Mouse (Mus musculus): ENCODE measurements around the gene Hip1. TPM values are rescaled to one million over a fixed set of nuclear protein-coding genes. Genes with fewer than 3 reads are reported as not detected.
A peak's percentile ranks its signal among the peaks of the same experiment; 100 is the strongest.

The Hip1 gene
- polyA plus RNA-seq, 1 experiment from 2014 or later: 46.9 TPM

DNA sequence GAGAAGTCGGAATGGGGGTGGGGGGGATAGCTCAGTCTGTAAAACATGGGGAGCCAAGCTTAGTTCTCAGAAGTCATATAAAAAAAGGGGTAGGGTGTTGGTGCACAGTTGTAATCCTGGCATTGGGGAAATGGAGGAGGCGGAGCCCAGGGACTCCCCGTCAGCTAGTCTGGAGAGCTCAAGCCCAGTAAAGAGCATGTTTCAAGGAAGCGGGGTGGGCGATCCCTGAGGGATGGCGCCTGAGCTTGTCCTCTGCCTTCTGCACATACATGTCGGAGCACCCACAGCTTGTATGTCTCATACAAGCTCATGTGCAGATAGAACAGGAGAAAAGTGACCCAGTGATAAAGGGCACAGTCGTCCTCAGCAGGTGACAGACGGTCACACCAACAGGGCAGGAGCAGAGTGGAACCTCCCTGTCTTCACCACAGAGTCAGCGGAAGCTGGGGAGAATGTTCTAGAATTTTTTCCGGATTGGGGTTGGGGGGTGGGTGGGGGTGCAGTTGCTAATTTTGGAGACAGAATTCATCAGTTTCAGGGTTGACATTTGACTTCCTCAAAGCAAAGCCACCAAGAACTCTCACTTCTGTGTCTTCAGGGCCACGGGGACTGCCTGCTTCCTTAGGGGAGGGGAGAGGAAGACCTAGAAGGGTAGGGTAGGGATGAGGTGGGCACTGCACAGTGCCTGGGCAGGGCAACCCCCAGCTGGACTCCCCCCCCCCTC lies 65.9 kb downstream of the Hip1 start:
- 85% methylated on average over 12 of the region's 12 CpGs for WGBS
- Histone ChIP-seq H3K9ac (replicated peaks; ENCODE audit: low read depth, low read length) (no peak overlapping the region), H3K4me3 (ENCODE audit: low read depth, low read length) (no peak overlapping the region), H3K27me3 (ENCODE audit: control insufficient read depth, insufficient read depth, low read length) (no peaks in the 10 kb centered on the region), H3K36me3 (ENCODE audit: control insufficient read depth, insufficient read depth, low read length) (no peaks in the 10 kb centered on the region; the same call in 1 of the 2 replicates), H3K9me3 (ENCODE audit: control insufficient read depth, low read depth, low read length) (no peaks in the 10 kb centered on the region; the same call in 1 of the 2 replicates), H3K27ac (ENCODE audit: low read length) (no peak overlapping the region), H3K4me2 (replicated peaks; ENCODE audit: low read depth, low read length) (no peak overlapping the region), H3K4me1 (ENCODE audit: control insufficient read depth, insufficient read depth, low read length) (no peaks in the 10 kb centered on the region)
- no peak for ATAC-seq (ENCODE audit: insufficient number of reproducible peaks, insufficient read depth, low FRiP score, low read depth)

GRCm38 (mm10) chr5:135476199-135476598 lies 68.7 kb downstream of the Hip1 start:
- no peak for ATAC-seq (ENCODE audit: insufficient number of reproducible peaks, insufficient read depth, low FRiP score, low read depth)
- Histone ChIP-seq H3K27ac (ENCODE audit: low read length) (no peak overlapping the region), H3K4me3 (ENCODE audit: low read depth, low read length) (no peak overlapping the region), H3K27me3 (ENCODE audit: control insufficient read depth, insufficient read depth, low read length) (no peaks in the 10 kb centered on the region), H3K9me3 (ENCODE audit: control insufficient read depth, low read depth, low read length) (no peaks in the 10 kb centered on the region), H3K4me1 (ENCODE audit: control insufficient read depth, insufficient read depth, low read length) (no peaks in the 10 kb centered on the region), H3K36me3 (ENCODE audit: control insufficient read depth, insufficient read depth, low read length) (no peaks in the 10 kb centered on the region; the same call in 1 of the 2 replicates), H3K4me2 (replicated peaks; ENCODE audit: low read depth, low read length) (no peak overlapping the region), H3K9ac (replicated peaks; ENCODE audit: low read depth, low read length) (no peak overlapping the region)
- WGBS: 85% methylated on average over 5 of the region's 5 CpGs

DNA sequence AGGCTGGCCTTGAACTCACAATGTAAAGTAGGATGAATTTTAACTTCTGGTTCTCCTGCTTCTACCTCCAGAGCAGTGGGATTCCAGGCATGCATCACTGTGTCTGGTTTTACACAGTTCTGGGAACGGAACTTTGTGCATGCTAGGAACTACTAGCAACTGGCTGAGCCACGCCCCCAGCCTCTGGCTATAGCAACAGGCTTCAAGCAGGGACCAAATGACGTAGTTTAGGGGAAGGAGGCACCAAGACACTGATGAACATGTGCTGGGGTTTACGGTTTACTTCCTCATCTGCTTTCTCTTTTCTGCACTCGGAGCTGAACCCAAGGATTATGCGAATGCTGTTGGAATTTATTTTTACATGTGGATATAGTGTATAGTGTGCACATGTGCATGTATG lies 72.5 kb downstream of the Hip1 start:
- 87% methylated on average over 6 of the region's 6 CpGs for WGBS
- Histone ChIP-seq H3K4me1 (ENCODE audit: control insufficient read depth, insufficient read depth, low read length) (no peaks in the 10 kb centered on the region), H3K9me3 (ENCODE audit: control insufficient read depth, low read depth, low read length) (no peaks in the 10 kb centered on the region), H3K36me3 (ENCODE audit: control insufficient read depth, insufficient read depth, low read length) (peaks cover 2% of the 10 kb centered on the region), H3K9ac (replicated peaks; ENCODE audit: low read depth, low read length) (no peak overlapping the region), H3K4me2 (replicated peaks; ENCODE audit: low read depth, low read length) (no peak overlapping the region), H3K4me3 (ENCODE audit: low read depth, low read length) (no peak overlapping the region), H3K27me3 (ENCODE audit: control insufficient read depth, insufficient read depth, low read length) (no peaks in the 10 kb centered on the region), H3K27ac (ENCODE audit: low read length) (no peak overlapping the region)
- no peak for ATAC-seq (ENCODE audit: insufficient number of reproducible peaks, insufficient read depth, low FRiP score, low read depth)

- ATAC-seq (ENCODE audit: insufficient number of reproducible peaks, insufficient read depth, low FRiP score, low read depth): no peak
- 91% methylated on average over 4 of the region's 4 CpGs for WGBS
- H3K4me2 ChIP-seq (replicated peaks; ENCODE audit: low read depth, low read length): no peak overlapping the region
- H3K27me3 ChIP-seq (ENCODE audit: control insufficient read depth, insufficient read depth, low read length): no peaks in the 10 kb centered on the region
- H3K27ac ChIP-seq (ENCODE audit: low read length): no peak overlapping the region
- H3K4me1 ChIP-seq (ENCODE audit: control insufficient read depth, insufficient read depth, low read length): no peaks in the 10 kb centered on the region
- H3K9me3 ChIP-seq (ENCODE audit: control insufficient read depth, low read depth, low read length): no peaks in the 10 kb centered on the region
- H3K4me3 ChIP-seq (ENCODE audit: low read depth, low read length): no peak overlapping the region
- no peak overlapping the region for H3K9ac ChIP-seq (replicated peaks; ENCODE audit: low read depth, low read length)
- peaks cover 5% of the 10 kb centered on the region for H3K36me3 ChIP-seq (ENCODE audit: control insufficient read depth, insufficient read depth, low read length)
Observed at GRCm38 (mm10) chr5:135471747-135472146, 73.2 kb downstream of the Hip1 start.

DNA sequence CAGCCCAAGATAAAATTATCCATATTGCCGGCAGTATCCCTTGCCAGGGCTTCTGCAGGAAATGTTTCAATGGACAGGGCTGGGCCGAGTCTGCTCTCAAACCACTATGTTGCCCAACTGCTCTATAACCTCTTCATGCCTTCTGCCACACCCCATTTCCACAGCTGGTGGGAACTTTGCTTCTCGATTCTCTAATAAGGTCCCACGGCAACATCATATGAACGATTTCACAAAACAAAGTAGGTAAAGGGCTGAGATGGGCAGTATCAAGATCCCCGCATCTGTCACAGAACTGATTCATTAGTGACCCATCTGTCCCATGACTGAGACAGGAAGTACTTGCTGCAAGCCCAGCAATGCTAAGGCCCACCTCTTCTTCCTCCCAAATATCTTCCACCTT lies 76.6 kb downstream of the Hip1 start:
- H3K9me3 ChIP-seq (ENCODE audit: control insufficient read depth, low read depth, low read length): no peaks in the 10 kb centered on the region
- no peak for ATAC-seq (ENCODE audit: insufficient number of reproducible peaks, insufficient read depth, low FRiP score, low read depth)
- H3K9ac ChIP-seq (replicated peaks; ENCODE audit: low read depth, low read length): no peak overlapping the region
- whole genome bisulfite sequencing: 96% methylated on average over 6 of the region's 6 CpGs
- H3K4me3 ChIP-seq (ENCODE audit: low read depth, low read length): no peak overlapping the region
- no peaks in the 10 kb centered on the region for H3K4me1 ChIP-seq (ENCODE audit: control insufficient read depth, insufficient read depth, low read length)
- no peak overlapping the region for H3K27ac ChIP-seq (ENCODE audit: low read length)
- H3K4me2 ChIP-seq (replicated peaks; ENCODE audit: low read depth, low read length): no peak overlapping the region
- H3K36me3 ChIP-seq (ENCODE audit: control insufficient read depth, insufficient read depth, low read length): peaks cover 5% of the 10 kb centered on the region
- no peaks in the 10 kb centered on the region for H3K27me3 ChIP-seq (ENCODE audit: control insufficient read depth, insufficient read depth, low read length)

DNA sequence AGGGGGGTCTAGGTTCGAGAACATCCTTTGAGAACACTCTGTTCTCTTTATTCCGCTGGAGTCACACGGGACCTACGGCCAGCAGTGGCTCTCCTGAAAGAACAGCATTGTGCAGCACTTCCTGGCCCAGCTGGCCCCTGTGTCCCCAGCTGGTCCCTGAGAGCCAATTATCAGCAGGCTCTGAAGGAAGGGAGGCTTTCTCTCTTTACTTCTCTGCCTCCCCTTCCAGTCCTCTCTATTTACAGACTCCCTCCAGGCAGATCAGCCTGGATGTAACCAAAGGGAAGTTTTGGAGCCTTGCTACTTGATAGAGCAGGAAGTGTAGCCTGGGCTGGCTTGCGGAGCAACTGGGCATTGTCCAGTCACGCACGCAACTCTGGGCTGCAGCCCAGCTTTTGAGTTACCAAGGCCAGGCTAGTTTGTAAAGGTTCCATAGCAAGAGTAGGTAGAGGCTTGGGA lies 79.1 kb downstream of the Hip1 start:
- Histone ChIP-seq H3K9me3 (ENCODE audit: control insufficient read depth, low read depth, low read length) (no peaks in the 10 kb centered on the region), H3K4me1 (ENCODE audit: control insufficient read depth, insufficient read depth, low read length) (no peaks in the 10 kb centered on the region), H3K36me3 (ENCODE audit: control insufficient read depth, insufficient read depth, low read length) (peaks cover 5% of the 10 kb centered on the region), H3K27me3 (ENCODE audit: control insufficient read depth, insufficient read depth, low read length) (no peaks in the 10 kb centered on the region), H3K27ac (ENCODE audit: low read length) (peak overlapping the region; percentile 44; the same call in 1 of the 2 replicates), H3K4me2 (replicated peaks; ENCODE audit: low read depth, low read length) (no peak overlapping the region), H3K9ac (replicated peaks; ENCODE audit: low read depth, low read length) (no peak overlapping the region), H3K4me3 (ENCODE audit: low read depth, low read length) (no peak overlapping the region)
- ATAC-seq (ENCODE audit: insufficient number of reproducible peaks, insufficient read depth, low FRiP score, low read depth): no peak; the same call in 1 of the 2 replicates
- WGBS: 74% methylated on average over 7 of the region's 7 CpGs

DNA sequence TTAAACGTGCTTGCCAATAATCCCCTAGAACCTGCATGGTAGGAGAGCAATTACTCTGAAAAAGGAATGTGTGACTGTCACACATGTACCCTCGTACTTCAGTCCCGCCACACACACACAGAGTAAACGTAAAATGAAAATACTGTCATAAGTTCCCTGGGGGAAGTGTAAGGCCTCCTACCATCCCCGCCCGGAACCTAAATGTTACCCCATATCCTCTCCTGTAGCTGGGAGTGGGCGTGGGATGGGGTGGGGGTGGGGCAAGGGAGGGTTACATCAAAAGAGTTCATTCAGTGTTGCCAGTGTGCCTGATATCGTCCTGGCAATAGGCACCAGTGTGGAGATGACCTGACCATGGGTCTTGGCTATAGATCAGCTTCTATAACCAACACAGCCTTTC lies 81.5 kb downstream of the Hip1 start:
- ATAC-seq (ENCODE audit: insufficient number of reproducible peaks, insufficient read depth, low FRiP score, low read depth): no peak
- 77% methylated on average over 8 of the region's 8 CpGs for WGBS
- H3K27me3 ChIP-seq (ENCODE audit: control insufficient read depth, insufficient read depth, low read length): no peaks in the 10 kb centered on the region

GRCm38 (mm10) chr5:135460833-135461173 lies 84.1 kb downstream of the Hip1 start:
- Histone ChIP-seq H3K9ac (replicated peaks; ENCODE audit: low read depth, low read length) (no peak overlapping the region), H3K27ac (ENCODE audit: low read length) (no peak overlapping the region), H3K4me2 (replicated peaks; ENCODE audit: low read depth, low read length) (no peak overlapping the region), H3K4me1 (ENCODE audit: control insufficient read depth, insufficient read depth, low read length) (no peaks in the 10 kb centered on the region), H3K9me3 (ENCODE audit: control insufficient read depth, low read depth, low read length) (no peaks in the 10 kb centered on the region), H3K4me3 (ENCODE audit: low read depth, low read length) (no peak overlapping the region), H3K36me3 (ENCODE audit: control insufficient read depth, insufficient read depth, low read length) (peaks cover 13% of the 10 kb centered on the region), H3K27me3 (ENCODE audit: control insufficient read depth, insufficient read depth, low read length) (no peaks in the 10 kb centered on the region)
- WGBS: 86% methylated on average over 4 of the region's 4 CpGs
- no peak for ATAC-seq (ENCODE audit: insufficient number of reproducible peaks, insufficient read depth, low FRiP score, low read depth)

More for the DNA sequence above, 81.5 kb downstream of the Hip1 start:
- H3K4me2 ChIP-seq (replicated peaks; ENCODE audit: low read depth, low read length): no peak overlapping the region
- H3K4me1 ChIP-seq (ENCODE audit: control insufficient read depth, insufficient read depth, low read length): no peaks in the 10 kb centered on the region
- no peak overlapping the region for H3K9ac ChIP-seq (replicated peaks; ENCODE audit: low read depth, low read length)
- peaks cover 9% of the 10 kb centered on the region for H3K36me3 ChIP-seq (ENCODE audit: control insufficient read depth, insufficient read depth, low read length)
- H3K4me3 ChIP-seq (ENCODE audit: low read depth, low read length): no peak overlapping the region
- H3K9me3 ChIP-seq (ENCODE audit: control insufficient read depth, low read depth, low read length): no peaks in the 10 kb centered on the region
- no peak overlapping the region for H3K27ac ChIP-seq (ENCODE audit: low read length)
